Mouse (Mus musculus) c-Kit-negative CD71-positive TER-119-positive erythroid progenitor cells, embryonic 14.5 days (primary cell): Measurements from ENCODE around the gene Def8.

Source experiments
- DNase-seq: peaks from one replicate; pipeline ENCODE4 v3.0.0-alpha.2; 2013; ENCODE audit warnings: low read depth, low spot score

The Def8 gene

DNA sequence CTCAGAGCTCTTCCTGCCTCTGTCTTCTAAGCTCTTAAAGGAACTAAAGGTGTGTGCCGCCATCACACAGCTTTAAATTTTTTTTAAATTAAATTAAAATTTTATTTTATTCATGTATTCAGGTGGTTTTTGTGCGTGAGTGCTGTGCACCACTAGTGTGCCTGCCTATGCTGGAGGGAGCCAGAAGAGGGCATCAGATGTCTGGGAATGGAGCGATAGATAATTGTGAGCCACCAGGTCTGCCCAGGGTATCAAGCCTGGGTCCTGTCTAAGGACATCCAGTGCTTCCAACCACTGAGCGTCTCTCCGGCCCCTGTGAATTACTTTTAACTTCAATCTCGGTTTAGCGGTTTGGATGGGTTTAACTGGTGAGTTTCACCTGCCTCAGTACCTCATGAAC is 59.3 kb downstream of the Def8 start:
- no peak for DNase-seq

- no peak for DNase-seq
Observed at GRCm38 (mm10) chr8:123491280-123492075, 68.2 kb downstream of the Def8 start.

GRCm38 (mm10) chr8:123492898-123493297 is 69.6 kb downstream of the Def8 start:
- DNase-seq: no peak

DNA sequence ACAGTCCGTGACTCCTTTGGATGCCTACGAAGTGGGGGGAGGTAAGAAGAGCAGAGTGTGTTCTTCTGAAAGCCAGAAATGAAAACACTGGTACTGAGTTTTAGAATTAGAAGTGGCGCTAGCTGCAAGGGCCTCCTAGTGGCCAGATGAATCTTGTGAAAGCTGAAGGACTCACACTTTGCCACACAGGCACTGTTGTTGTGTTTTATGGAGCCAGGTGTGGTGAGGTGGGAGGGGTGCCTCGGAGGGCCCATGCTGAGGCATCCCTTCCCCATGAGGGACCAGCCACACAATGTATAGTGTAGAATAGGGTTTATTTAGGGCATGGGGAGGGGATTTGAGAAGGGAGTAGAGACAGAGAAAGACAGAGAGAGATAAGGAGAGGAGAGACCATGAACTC is 74.4 kb downstream of the Def8 start:
- DNase-seq: no peak

- DNase-seq: no peak
Observed at GRCm38 (mm10) chr8:123498963-123499362, 75.6 kb downstream of the Def8 start.

GRCm38 (mm10) chr8:123499556-123499955 is 76.2 kb downstream of the Def8 start:
- no peak for DNase-seq

GRCm38 (mm10) chr8:123502192-123502591 is 78.9 kb downstream of the Def8 start:
- no peak for DNase-seq

DNA sequence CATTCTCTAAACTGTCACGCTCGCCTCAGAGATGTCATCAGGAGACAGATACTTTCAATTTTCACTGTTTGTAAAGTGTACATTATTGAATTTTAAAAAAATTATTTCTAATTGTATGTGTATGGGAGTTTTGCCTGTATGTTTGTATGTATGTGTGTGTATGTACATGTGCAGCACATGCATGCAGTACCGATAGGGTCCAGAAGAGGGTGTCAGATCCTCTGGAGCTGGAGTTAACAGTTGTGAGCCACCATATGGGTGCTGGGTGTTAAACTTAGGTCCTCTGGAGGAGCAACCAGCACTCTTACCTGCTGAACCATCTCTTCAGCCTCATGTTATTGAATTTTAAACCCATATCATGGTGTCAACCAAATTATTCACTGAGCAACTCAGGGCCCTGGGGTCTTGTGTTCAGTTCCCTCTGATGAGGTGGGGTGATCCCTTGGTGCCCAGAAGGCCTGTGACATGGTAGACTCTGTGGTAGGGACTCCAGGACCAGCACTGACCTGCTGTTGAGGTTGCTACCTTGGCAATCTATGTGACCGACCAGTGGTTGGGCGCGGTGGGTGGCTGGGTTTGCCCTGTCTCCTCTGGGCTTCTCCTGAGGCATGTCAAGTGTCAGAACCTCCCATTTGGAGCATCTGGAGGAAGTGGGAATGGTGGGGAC is 80.6 kb downstream of the Def8 start:
- DNase-seq: no peak

GRCm38 (mm10) chr8:123504591-123505195 is 81.4 kb downstream of the Def8 start:
- DNase-seq: no peak

GRCm38 (mm10) chr8:123505267-123505666 is 81.9 kb downstream of the Def8 start:
- no peak for DNase-seq

DNA sequence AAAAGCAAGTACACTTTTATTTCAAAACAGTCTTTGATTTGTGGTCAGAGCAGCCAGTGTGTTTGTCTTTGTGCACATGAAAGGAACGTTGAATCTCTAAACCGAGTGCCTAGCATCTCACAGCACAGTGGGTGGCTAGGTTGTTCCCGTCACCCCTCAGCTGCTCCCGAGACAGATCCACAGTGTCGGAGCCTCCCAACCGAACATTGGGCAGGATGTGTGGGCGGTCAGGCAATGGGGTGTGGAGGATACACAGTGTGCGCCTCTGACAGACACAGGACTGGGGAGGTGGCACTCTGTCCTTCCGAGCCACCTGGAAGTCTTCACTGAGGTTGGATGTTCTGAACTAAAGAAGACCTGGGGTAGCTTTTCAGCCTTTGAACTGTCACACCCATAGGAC is 82.4 kb downstream of the Def8 start:
- no peak for DNase-seq

DNA sequence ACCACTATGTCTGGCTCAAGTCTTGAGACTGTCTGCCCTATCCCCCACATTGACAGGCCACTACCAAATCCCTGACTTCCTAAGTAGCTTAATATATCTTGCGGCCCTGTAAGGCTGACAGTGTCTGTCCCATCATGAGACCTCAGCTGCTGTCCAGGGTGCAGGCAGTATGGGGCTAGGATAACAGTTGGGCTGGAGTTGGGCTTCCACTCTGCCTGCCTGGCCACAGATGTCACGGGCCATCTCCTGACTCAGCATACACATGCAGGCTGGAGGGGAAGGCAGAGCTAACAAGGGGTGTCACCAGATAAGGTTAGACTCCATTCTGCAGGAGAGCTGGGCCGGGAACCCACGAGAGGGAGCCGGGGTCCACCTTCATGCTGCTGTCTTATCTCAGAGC is 83.8 kb downstream of the Def8 start:
- no peak for DNase-seq

GRCm38 (mm10) chr8:123510819-123511218 is 87.5 kb downstream of the Def8 start:
- DNase-seq: no peak
